Mouse (Mus musculus) C3H10T1/2 (cell line): ENCODE data around the gene Vash1. TPM values are rescaled to one million over a fixed set of nuclear protein-coding genes. Genes with fewer than 3 reads are reported as not detected.

Experiments used
- polyA plus RNA-seq, 2 experiments: library from polyadenylated mRNA; unstranded; fragments of >200 nt; fragmentation: generic; extraction: Trizol; gene quantifications; one replicate each; pipeline ENCODE4 v1.2.1; 2012; ENCODE audit warnings: missing spikeins in 2 of 2

Gene Vash1
- under 1 TPM; 0.02 to 0.05 TPM for polyA plus RNA-seq

DNA sequence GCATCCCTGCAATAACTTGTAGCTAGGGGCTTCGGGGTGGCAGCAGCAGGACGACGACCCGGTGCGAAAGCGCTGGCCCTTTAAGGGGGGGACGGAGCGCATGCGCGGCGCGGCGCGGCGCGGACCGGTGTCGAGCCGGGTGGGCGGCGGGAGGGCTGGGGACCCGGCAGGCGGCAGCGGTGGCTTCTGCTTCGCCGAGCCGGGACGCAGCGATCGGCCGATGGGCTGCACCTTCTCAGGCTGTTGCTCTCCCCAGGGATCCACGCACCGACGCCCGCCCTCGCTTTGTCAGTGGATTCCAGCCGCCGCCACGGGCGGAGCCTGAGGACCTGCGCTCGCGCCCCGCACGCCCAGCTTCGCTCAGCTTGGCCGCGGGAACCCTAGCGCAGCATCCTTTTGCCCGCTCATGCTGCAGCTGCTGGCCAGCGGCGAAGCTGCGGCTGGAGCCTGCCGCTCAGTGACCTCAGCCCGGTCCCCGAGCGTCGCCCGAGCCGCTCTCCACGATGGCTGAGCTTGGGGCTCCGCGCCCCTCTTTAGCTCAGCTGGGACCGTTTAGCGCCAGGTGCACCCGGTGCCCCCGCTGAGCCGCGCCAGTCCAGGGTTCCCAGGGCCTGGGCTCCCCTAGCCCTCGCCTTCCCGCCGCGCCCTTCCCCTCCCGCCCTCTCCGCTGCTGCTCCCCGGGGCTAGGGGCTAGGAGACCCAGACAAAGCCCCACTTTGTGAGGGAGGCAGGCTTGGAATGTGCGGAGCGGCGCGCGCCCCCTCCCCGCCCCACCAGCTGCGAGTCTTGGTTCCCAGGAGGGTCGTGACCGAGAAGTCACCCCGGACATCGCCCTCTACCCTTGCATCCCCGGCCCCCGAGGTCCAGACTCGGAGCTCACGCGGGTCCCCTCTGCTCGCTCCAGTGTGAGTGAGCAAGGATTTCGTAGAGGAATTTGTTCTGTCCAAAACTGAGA lies at the start of gene Vash1:
Gene Vash1 (plus strand): TSS at position 110 of the 955 bp plus-strand sequence.

DNA sequence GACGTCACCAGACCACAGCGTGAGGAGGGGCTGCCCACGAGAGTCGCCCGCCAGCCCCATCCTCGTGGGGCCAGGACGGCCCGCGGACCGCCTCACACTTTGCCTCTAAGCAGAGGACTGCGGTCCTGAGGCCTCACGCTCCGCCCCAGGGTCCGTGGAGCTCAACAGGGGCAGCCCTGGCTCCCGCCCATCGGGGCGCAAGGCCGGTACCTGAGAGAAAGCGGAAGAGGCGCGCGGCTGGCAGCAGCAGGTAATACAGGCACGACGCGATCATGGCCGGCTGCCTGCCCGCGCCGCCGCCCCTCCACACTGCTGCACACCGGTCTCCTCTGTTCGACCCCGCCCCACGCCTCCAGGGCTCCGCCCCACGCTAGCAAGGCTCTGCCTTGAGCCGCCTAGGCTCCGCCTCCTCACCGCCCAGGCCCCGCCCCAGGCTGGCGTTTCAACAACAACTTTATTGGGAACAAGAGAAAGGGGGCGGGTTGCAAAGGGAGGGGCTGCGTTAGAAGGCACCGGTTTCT lies 47.7 kb downstream of the Vash1 start, which contains the start of gene Angel1:
Gene Angel1 (minus strand): TSS at position 341 of the 521 bp plus-strand sequence.

DNA sequence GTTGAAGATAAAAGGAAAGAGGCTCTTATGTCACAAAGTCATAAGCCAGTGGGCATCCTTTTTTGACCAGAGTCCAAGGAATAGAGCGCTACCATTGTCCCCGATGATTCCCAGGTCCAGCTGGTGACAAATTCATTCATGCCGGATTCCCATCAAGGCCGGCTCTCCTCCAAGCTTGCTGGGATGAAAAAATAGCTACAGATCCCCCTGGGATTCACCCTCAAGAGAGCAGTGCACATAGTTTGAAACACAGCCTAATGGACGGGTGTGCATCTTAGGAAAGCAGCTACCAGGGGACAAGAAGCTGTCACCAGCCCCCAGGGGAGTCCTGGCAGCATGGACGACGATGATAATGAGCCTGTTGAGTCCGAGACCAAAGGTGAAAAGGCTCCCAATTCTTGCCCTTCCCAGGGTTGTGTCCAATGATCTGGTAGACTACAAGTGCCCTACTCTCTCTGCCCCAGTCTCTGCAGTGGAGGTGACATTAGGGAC lies 55.9 kb downstream of the Vash1 start, which contains the start of gene Lrrc74a:
Gene Lrrc74a (plus strand): TSS at position 51 of the 492 bp plus-strand sequence.

Other genes with a start within 250 kb of the Vash1 start
- gene Angel1, start 47.8 kb downstream of the Vash1 start, polyA plus RNA-seq: 1 to 10 TPM in 1 of 2 experiments, under 1 TPM in 1; 0.75 to 2.0 TPM
- gene Lrrc74a, start 55.7 kb downstream of the Vash1 start, polyA plus RNA-seq: not detected
- gene Irf2bpl, start 206.1 kb downstream of the Vash1 start, polyA plus RNA-seq: 10 to 100 TPM in 1 of 2 experiments, 1 to 10 TPM in 1; 6.7 to 21.2 TPM